Mouse (Mus musculus): Measurements from ENCODE around the gene Ttc25. TPM values are rescaled to one million over a fixed set of nuclear protein-coding genes. Genes with fewer than 3 reads are reported as not detected.

Ttc25 gene
- polyA plus RNA-seq, 2 experiments = 0.14 to 0.55 TPM

DNA sequence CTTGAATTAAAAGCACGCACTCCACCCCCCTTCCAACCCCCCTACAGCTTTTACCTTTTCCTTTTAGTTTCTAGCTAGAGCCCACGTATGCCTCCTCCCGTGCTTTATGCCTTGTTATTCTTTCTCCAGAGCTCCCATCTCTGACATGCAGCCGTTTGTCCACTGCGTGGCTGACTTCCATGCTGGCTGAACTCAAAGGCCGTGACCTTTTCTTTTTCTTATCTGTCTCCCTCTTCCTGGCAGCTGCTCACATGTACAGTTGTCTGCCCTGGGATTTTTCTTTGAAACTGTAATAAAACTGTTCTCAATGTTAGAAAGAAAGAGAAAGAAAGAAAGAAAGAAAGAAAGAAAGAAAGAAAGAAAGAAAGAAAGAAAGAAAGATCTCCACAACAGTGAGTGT is 4.4 kb upstream of the Ttc25 start:
- no peaks in the 10 kb centered on the region for H3K27me3 ChIP-seq (ENCODE audit: control insufficient read depth, insufficient read depth, low read length)
- no peak overlapping the region for H3K4me3 ChIP-seq (replicated peaks; ENCODE audit: low read length)
- ATAC-seq (ENCODE audit: low FRiP score, low read depth) (no peak), DNase-seq (ENCODE audit: low spot score) (no peak)
- no peak for TF ChIP-seq POLR2A (IDR thresholded peaks at IDR 0.05; ENCODE audit: borderline replicate concordance, extremely low read depth, insufficient read depth, insufficient read length)
- no peaks in the 10 kb centered on the region for H3K36me3 ChIP-seq (ENCODE audit: control insufficient read depth, insufficient read depth, low read length)
- no peaks in the 10 kb centered on the region for H3K9me3 ChIP-seq (ENCODE audit: control insufficient read depth, low read length)
- H3K4me1 ChIP-seq (ENCODE audit: control insufficient read depth, insufficient read depth, low read length) = peaks cover 10% of the 10 kb centered on the region; the same call in 1 of the 2 replicates
- H3K4me2 ChIP-seq (replicated peaks; ENCODE audit: low read depth, low read length, severe bottlenecking) = no peak overlapping the region
- WGBS = 57% methylated on average over 6 of the region's 6 CpGs
- H3K27ac ChIP-seq (replicated peaks; ENCODE audit: low read depth, low read length) = no peak overlapping the region
- no peak overlapping the region for H3K9ac ChIP-seq (ENCODE audit: low read depth, low read length, severe bottlenecking)

DNA sequence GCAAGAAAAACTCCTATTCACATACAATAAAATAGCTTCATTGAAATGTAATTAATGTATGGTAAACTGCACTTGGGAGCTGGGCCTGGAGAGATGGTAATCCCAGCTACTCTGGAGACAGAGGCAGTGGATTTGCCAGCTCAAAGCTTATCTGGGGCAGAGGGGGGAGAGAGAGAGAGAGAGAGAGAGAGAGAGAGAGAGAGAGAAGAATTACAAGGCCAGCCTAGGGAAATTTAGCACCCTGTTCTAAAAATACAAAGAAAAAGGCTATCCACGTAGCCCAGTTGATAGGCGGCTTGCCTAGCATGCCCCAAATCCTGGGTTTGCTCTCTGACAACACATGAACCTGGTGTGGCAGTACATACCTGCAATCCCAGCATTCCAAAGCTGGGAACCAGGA is 3.8 kb upstream of the Ttc25 start:
- no peak for DNase-seq (ENCODE audit: low spot score)
- H3K9me3 ChIP-seq (ENCODE audit: control insufficient read depth, low read length) = no peaks in the 10 kb centered on the region
- peaks cover 12% of the 10 kb centered on the region; the same call in 1 of the 2 replicates for H3K4me1 ChIP-seq (ENCODE audit: control insufficient read depth, insufficient read depth, low read length)
- H3K27me3 ChIP-seq (ENCODE audit: control insufficient read depth, insufficient read depth, low read length) = no peaks in the 10 kb centered on the region
- 76% methylated on average over 2 of the region's 2 CpGs for WGBS
- no peak for ATAC-seq (ENCODE audit: low FRiP score, low read depth)
- H3K27ac ChIP-seq (replicated peaks; ENCODE audit: low read depth, low read length) = no peak overlapping the region
- H3K4me3 ChIP-seq (replicated peaks; ENCODE audit: low read length) = no peak overlapping the region
- no peak overlapping the region for H3K4me2 ChIP-seq (replicated peaks; ENCODE audit: low read depth, low read length, severe bottlenecking)
- H3K9ac ChIP-seq (ENCODE audit: low read depth, low read length, severe bottlenecking) = no peak overlapping the region
- TF ChIP-seq POLR2A (IDR thresholded peaks at IDR 0.05; ENCODE audit: borderline replicate concordance, extremely low read depth, insufficient read depth, insufficient read length) = no peak
- H3K36me3 ChIP-seq (ENCODE audit: control insufficient read depth, insufficient read depth, low read length) = no peaks in the 10 kb centered on the region

DNA sequence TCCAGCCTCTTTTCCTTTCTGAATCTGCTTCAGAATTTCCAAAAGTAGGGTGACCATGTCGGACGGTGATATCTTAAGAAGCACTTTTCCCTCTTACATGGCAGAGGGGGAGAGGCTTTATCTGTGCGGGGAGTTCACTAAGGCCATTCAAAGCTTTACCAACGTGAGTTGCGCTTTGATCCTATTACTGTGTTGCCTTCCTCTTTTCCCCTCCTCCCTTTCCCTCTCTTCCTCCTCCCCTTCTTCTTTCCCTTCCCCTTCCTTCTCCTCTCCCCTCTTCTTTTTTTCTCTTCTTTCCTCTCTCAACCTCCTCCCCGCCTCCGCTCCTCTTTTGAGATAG is 309 bp downstream of the Ttc25 start:
- peak; percentile 24; the same call in 1 of the 2 replicates for ATAC-seq (ENCODE audit: low FRiP score, low read depth)
- H3K4me3 ChIP-seq (replicated peaks; ENCODE audit: low read length) = peak overlapping the region; percentile 42
- peaks cover 12% of the 10 kb centered on the region; the same call in 1 of the 2 replicates for H3K4me1 ChIP-seq (ENCODE audit: control insufficient read depth, insufficient read depth, low read length)
- whole genome bisulfite sequencing = 28% methylated on average over 7 of the region's 7 CpGs
- no peaks in the 10 kb centered on the region for H3K9me3 ChIP-seq (ENCODE audit: control insufficient read depth, low read length)
- H3K27ac ChIP-seq (replicated peaks; ENCODE audit: low read depth, low read length) = peak overlapping the region; percentile 40; the same call in 1 of the 2 replicates
- H3K4me2 ChIP-seq (replicated peaks; ENCODE audit: low read depth, low read length, severe bottlenecking) = peak overlapping the region; percentile 65
- DNase-seq (ENCODE audit: low spot score) = no peak
- H3K36me3 ChIP-seq (ENCODE audit: control insufficient read depth, insufficient read depth, low read length) = no peaks in the 10 kb centered on the region
- no peak for TF ChIP-seq POLR2A (IDR thresholded peaks at IDR 0.05; ENCODE audit: borderline replicate concordance, extremely low read depth, insufficient read depth, insufficient read length)
- H3K9ac ChIP-seq (ENCODE audit: low read depth, low read length, severe bottlenecking) = peak overlapping the region; percentile 57
- H3K27me3 ChIP-seq (ENCODE audit: control insufficient read depth, insufficient read depth, low read length) = no peaks in the 10 kb centered on the region

- H3K4me3 ChIP-seq (replicated peaks; ENCODE audit: low read length) = no peak overlapping the region
- no peak for DNase-seq (ENCODE audit: low spot score)
- no peak for ATAC-seq (ENCODE audit: low FRiP score, low read depth)
- no peaks in the 10 kb centered on the region for H3K27me3 ChIP-seq (ENCODE audit: control insufficient read depth, insufficient read depth, low read length)
- H3K36me3 ChIP-seq (ENCODE audit: control insufficient read depth, insufficient read depth, low read length) = no peaks in the 10 kb centered on the region
- no peaks in the 10 kb centered on the region for H3K9me3 ChIP-seq (ENCODE audit: control insufficient read depth, low read length)
- H3K27ac ChIP-seq (replicated peaks; ENCODE audit: low read depth, low read length) = no peak overlapping the region
- no peak overlapping the region for H3K4me2 ChIP-seq (replicated peaks; ENCODE audit: low read depth, low read length, severe bottlenecking)
- no peak overlapping the region for H3K9ac ChIP-seq (ENCODE audit: low read depth, low read length, severe bottlenecking)
- TF ChIP-seq POLR2A (IDR thresholded peaks at IDR 0.05; ENCODE audit: borderline replicate concordance, extremely low read depth, insufficient read depth, insufficient read length) = no peak
- peaks cover 12% of the 10 kb centered on the region; the same call in 1 of the 2 replicates for H3K4me1 ChIP-seq (ENCODE audit: control insufficient read depth, insufficient read depth, low read length)
- WGBS = 88% methylated on average over 6 of the region's 6 CpGs
Measured at GRCm38 (mm10) chr11:100546955-100547354, 1.5 kb downstream of the Ttc25 start.

DNA sequence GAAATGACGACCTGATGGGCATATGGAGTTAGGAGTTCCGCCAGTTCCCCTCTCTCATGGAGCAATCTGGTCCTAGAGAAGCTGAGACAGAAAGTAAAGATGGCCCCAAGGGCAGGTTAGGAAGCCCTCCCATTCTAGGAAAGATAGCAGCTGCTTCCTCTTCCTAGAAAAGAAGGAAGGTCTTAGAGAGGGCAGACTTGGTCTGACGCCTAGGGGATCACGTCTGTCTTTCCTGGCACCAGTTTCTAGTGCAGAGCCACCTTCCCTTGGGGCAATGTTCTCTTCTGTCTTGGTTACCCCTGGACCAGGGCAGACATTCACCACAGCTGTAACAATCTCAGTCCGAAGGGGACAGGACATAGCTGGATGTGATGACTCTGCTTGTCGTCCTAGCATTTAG is 2.7 kb downstream of the Ttc25 start:
- no peak for TF ChIP-seq POLR2A (IDR thresholded peaks at IDR 0.05; ENCODE audit: borderline replicate concordance, extremely low read depth, insufficient read depth, insufficient read length)
- H3K27ac ChIP-seq (replicated peaks; ENCODE audit: low read depth, low read length) = no peak overlapping the region
- H3K4me2 ChIP-seq (replicated peaks; ENCODE audit: low read depth, low read length, severe bottlenecking) = no peak overlapping the region
- H3K36me3 ChIP-seq (ENCODE audit: control insufficient read depth, insufficient read depth, low read length) = no peaks in the 10 kb centered on the region
- H3K27me3 ChIP-seq (ENCODE audit: control insufficient read depth, insufficient read depth, low read length) = no peaks in the 10 kb centered on the region
- H3K4me3 ChIP-seq (replicated peaks; ENCODE audit: low read length) = no peak overlapping the region
- DNase-seq (ENCODE audit: low spot score) (no peak), ATAC-seq (ENCODE audit: low FRiP score, low read depth) (no peak)
- no peak overlapping the region for H3K9ac ChIP-seq (ENCODE audit: low read depth, low read length, severe bottlenecking)
- no peaks in the 10 kb centered on the region for H3K9me3 ChIP-seq (ENCODE audit: control insufficient read depth, low read length)
- WGBS = 82% methylated on average over 6 of the region's 6 CpGs
- H3K4me1 ChIP-seq (ENCODE audit: control insufficient read depth, insufficient read depth, low read length) = peaks cover 12% of the 10 kb centered on the region; the same call in 1 of the 2 replicates

DNA sequence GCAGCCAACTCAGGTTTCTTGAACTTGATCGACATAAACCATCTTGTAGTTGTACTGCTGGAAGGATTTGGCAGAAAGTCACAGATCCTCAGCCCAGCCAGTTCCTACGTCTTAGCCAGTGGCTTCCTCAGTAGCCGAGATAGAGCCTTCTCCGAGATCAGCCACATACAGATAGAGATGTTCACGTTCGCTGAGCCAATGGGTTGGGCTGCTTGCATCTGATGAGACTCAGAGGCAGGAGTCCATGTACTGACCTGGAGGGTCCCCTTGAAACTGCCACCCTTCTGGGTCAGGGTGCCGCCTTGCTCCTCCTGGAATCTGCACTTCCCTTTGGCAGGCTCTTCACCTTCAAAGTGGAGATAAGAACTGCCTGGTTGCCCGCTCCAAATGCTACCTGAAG is 4.1 kb downstream of the Ttc25 start:
- no peak overlapping the region for H3K4me3 ChIP-seq (replicated peaks; ENCODE audit: low read length)
- no peak overlapping the region for H3K27ac ChIP-seq (replicated peaks; ENCODE audit: low read depth, low read length)
- peaks cover 12% of the 10 kb centered on the region; the same call in 1 of the 2 replicates for H3K4me1 ChIP-seq (ENCODE audit: control insufficient read depth, insufficient read depth, low read length)
- no peaks in the 10 kb centered on the region for H3K36me3 ChIP-seq (ENCODE audit: control insufficient read depth, insufficient read depth, low read length)
- no peak overlapping the region for H3K4me2 ChIP-seq (replicated peaks; ENCODE audit: low read depth, low read length, severe bottlenecking)
- ATAC-seq (ENCODE audit: low FRiP score, low read depth) = no peak
- TF ChIP-seq POLR2A (IDR thresholded peaks at IDR 0.05; ENCODE audit: borderline replicate concordance, extremely low read depth, insufficient read depth, insufficient read length) = no peak
- no peaks in the 10 kb centered on the region for H3K27me3 ChIP-seq (ENCODE audit: control insufficient read depth, insufficient read depth, low read length)
- H3K9me3 ChIP-seq (ENCODE audit: control insufficient read depth, low read length) = no peaks in the 10 kb centered on the region
- WGBS = 78% methylated on average over 8 of the region's 8 CpGs
- no peak for DNase-seq (ENCODE audit: low spot score)
- no peak overlapping the region for H3K9ac ChIP-seq (ENCODE audit: low read depth, low read length, severe bottlenecking)
